Mouse (Mus musculus) forebrain, embryonic 15.5 days (tissue): Measurements from ENCODE around the gene Zfp229. TPM values are rescaled to one million over a fixed set of nuclear protein-coding genes. Genes with fewer than 3 reads are reported as not detected.
"Not testable (repeated sequence)": the region's sequence is repeated elsewhere in the genome, so short reads cannot be mapped to it uniquely, and the experiment has no call there.

Source experiments
- ATAC-seq: fragments of 200-750 bp; cut with Nextera tagmentation; replicated peaks from 2 replicates; pipeline ENCODE4 v1.8.0; 2017; ENCODE audit warnings: mild to moderate bottlenecking, moderate TSS enrichment, moderate library complexity
- H3K27ac ChIP-seq: fragments of 300-500 bp; sonication (generic); replicated peaks from 2 replicates; pipeline ENCODE4 v1.5.1; 2015; ENCODE audit warnings: mild to moderate bottlenecking, inconsistent platforms
- H3K27me3 ChIP-seq: fragments of 300-500 bp; sonication (generic); 2 replicates; pipeline ENCODE4 v1.6.1; 2015; ENCODE audit warnings: inconsistent platforms
- H3K36me3 ChIP-seq: fragments of 300-500 bp; sonication (generic); 2 replicates; pipeline ENCODE4 v1.6.1; 2015; ENCODE audit warnings: mild to moderate bottlenecking, inconsistent platforms
- H3K4me1 ChIP-seq: fragments of 300-500 bp; sonication (generic); 2 replicates; pipeline ENCODE4 v1.6.1; 2015; ENCODE audit warnings: inconsistent platforms
- H3K4me2 ChIP-seq: fragments of 300-500 bp; sonication (generic); replicated peaks from 2 replicates; pipeline ENCODE4 v1.6.1; 2015; ENCODE audit warnings: mild to moderate bottlenecking, inconsistent platforms
- H3K4me3 ChIP-seq: fragments of 300-500 bp; sonication (generic); 2 replicates; pipeline ENCODE4 v1.5.1; 2015; ENCODE audit warnings: mild to moderate bottlenecking, inconsistent platforms
- H3K9ac ChIP-seq: fragments of 300-500 bp; sonication (generic); replicated peaks from 2 replicates; pipeline ENCODE4 v1.6.1; 2015; ENCODE audit warnings: mild to moderate bottlenecking, inconsistent platforms
- H3K9me3 ChIP-seq: fragments of 300-500 bp; sonication (generic); 2 replicates; pipeline ENCODE4 v1.6.1; 2016; ENCODE audit warnings: inconsistent platforms
- WGBS: fragments of 180-500 bp; shearing (Covaris S2); methylation state at CpG from one replicate; pipeline ENCODE4 v1.1.7; 2015; ENCODE audit warnings: mixed read lengths; 5-methylcytosine and 5-hydroxymethylcytosine counted together
- polyA plus RNA-seq: library from polyadenylated mRNA; unstranded; fragments of >200 nt; fragmentation: Nextera tagmentation; extraction: Ambion mirVana; gene quantifications from 2 replicates; pipeline ENCODE4 v1.2.1, GENCODE M21; 2015

The Zfp229 gene
- polyA plus RNA-seq, 1 experiment from 2014 or later: 13.7 TPM

- H3K27ac ChIP-seq: no peak overlapping the region
- H3K9ac ChIP-seq: peak overlapping the region; percentile 28; the same call in 1 of the 2 replicates
- H3K36me3 ChIP-seq: no peaks in the 10 kb centered on the region
- peak overlapping the region; percentile 35 for H3K4me3 ChIP-seq
- H3K4me2 ChIP-seq: peak overlapping the region; percentile 51
- H3K9me3 ChIP-seq: no peaks in the 10 kb centered on the region
- peak; percentile 51 for ATAC-seq
- H3K4me1 ChIP-seq: peaks cover 7% of the 10 kb centered on the region
- 9% methylated on average over 20 of the region's 20 CpGs for WGBS
- no peaks in the 10 kb centered on the region for H3K27me3 ChIP-seq
Measured at GRCm38 (mm10) chr17:21753342-21754208, 23.0 kb downstream of the Zfp229 start.

GRCm38 (mm10) chr17:21770336-21770735 lies 39.7 kb downstream of the Zfp229 start:
- Histone ChIP-seq H3K9ac (no peak overlapping the region), H3K4me3 (no peak overlapping the region), H3K27ac (no peak overlapping the region), H3K36me3 (no peaks in the 10 kb centered on the region), H3K9me3 (no peaks in the 10 kb centered on the region; the same call in 1 of the 2 replicates), H3K27me3 (no peaks in the 10 kb centered on the region), H3K4me2 (no peak overlapping the region), H3K4me1 (no peaks in the 10 kb centered on the region)
- no peak for ATAC-seq
- WGBS: 86% methylated on average over 2 of the region's 2 CpGs

GRCm38 (mm10) chr17:21792256-21792655 lies 61.7 kb downstream of the Zfp229 start:
- Histone ChIP-seq H3K9me3 (no peaks in the 10 kb centered on the region), H3K4me1 (no peaks in the 10 kb centered on the region), H3K9ac (no peak overlapping the region), H3K36me3 (no peaks in the 10 kb centered on the region), H3K27me3 (no peaks in the 10 kb centered on the region), H3K4me2 (no peak overlapping the region), H3K27ac (no peak overlapping the region), H3K4me3 (no peak overlapping the region)
- no peak for ATAC-seq
- 82% methylated on average over 4 of the region's 4 CpGs for WGBS

- not testable (repeated sequence) for H3K9me3 ChIP-seq, ATAC-seq, H3K27ac ChIP-seq, H3K4me1 ChIP-seq, H3K27me3 ChIP-seq, H3K9ac ChIP-seq, H3K36me3 ChIP-seq, H3K4me3 ChIP-seq, H3K4me2 ChIP-seq
- 48% methylated on average over 19 of the region's 19 CpGs for WGBS
Measured at GRCm38 (mm10) chr17:21801373-21801772, 70.8 kb downstream of the Zfp229 start.

Other genes with a start within 250 kb of the Zfp229 start
- 10.9 and 11.3 TPM in 2 replicates for gene Zfp53, start 241.8 kb upstream of the Zfp229 start, polyA plus RNA-seq
- gene Zfp52, start 195.3 kb upstream of the Zfp229 start, polyA plus RNA-seq: 2.0 and 2.4 TPM in 2 replicates
- 18.6 and 19.5 TPM in 2 replicates for gene Zfp948, start 163.8 kb upstream of the Zfp229 start, polyA plus RNA-seq
- 10.3 and 11.9 TPM in 2 replicates for gene Zfp983, start 80.2 kb upstream of the Zfp229 start, polyA plus RNA-seq
- 14.7 and 14.8 TPM in 2 replicates for gene Gm10226, start 38.9 kb upstream of the Zfp229 start, polyA plus RNA-seq
- gene Zfp760, start 23.1 kb upstream of the Zfp229 start, polyA plus RNA-seq: 17.9 and 18.2 TPM in 2 replicates
- gene Zfp820, start 115.0 kb downstream of the Zfp229 start, polyA plus RNA-seq: 3.0 and 3.1 TPM in 2 replicates
- gene Zfp995, start 179.1 kb downstream of the Zfp229 start, polyA plus RNA-seq: 13.9 and 15.2 TPM in 2 replicates
- gene Zfp942, start 231.7 kb downstream of the Zfp229 start, polyA plus RNA-seq: 23.2 and 23.5 TPM in 2 replicates
- gene Zfp943, start 231.8 kb downstream of the Zfp229 start, polyA plus RNA-seq: 20.7 and 23.2 TPM in 2 replicates